Mouse (Mus musculus): ENCODE data around the gene Fbxw22. TPM values are rescaled to one million over a fixed set of nuclear protein-coding genes. Genes with fewer than 3 reads are reported as not detected.

Gene Fbxw22
- not detected for total RNA-seq (2023)

GRCm38 (mm10) chr9:109404196-109404595, at the start of gene Fbxw22:
Gene Fbxw22 (minus strand): TSS chr9:109404296.

GRCm38 (mm10) chr9:109449040-109449439, 44.9 kb upstream of the Fbxw22 start, which contains the start of gene Fbxw16:
Gene Fbxw16 (minus strand): TSS chr9:109449140.

GRCm38 (mm10) chr9:109339559-109339958, 64.5 kb downstream of the Fbxw22 start, which contains the start of gene Fbxw28:
Gene Fbxw28 (minus strand): TSS chr9:109339659.

Other genes with a start within 250 kb of the Fbxw22 start
- gene Fbxw21, start 242.3 kb downstream of the Fbxw22 start, total RNA-seq (2023): not detected
- gene Fbxw13, start 208.3 kb downstream of the Fbxw22 start, total RNA-seq (2023): not detected
- gene Fbxw20, start 169.5 kb downstream of the Fbxw22 start, total RNA-seq (2023): not detected
- gene Fbxw14, start 116.6 kb downstream of the Fbxw22 start, total RNA-seq (2023): not detected
- gene Fbxw28, start 64.6 kb downstream of the Fbxw22 start, total RNA-seq (2023): not detected
- gene Fbxw16, start 44.8 kb upstream of the Fbxw22 start, total RNA-seq (2023): not detected
- gene Fbxw19, start 91.6 kb upstream of the Fbxw22 start, total RNA-seq (2023): not detected
- gene Fbxw15, start 164.0 kb upstream of the Fbxw22 start, total RNA-seq (2023): not detected
- not detected for gene Fbxw24, start 221.8 kb upstream of the Fbxw22 start, total RNA-seq (2023)